Mouse (Mus musculus): ENCODE results near the gene Gm813. TPM values are rescaled to one million over a fixed set of nuclear protein-coding genes. Genes with fewer than 3 reads are reported as not detected.

The Gm813 gene
- polyA plus RNA-seq, 1 experiment from 2014 or later = not detected

DNA sequence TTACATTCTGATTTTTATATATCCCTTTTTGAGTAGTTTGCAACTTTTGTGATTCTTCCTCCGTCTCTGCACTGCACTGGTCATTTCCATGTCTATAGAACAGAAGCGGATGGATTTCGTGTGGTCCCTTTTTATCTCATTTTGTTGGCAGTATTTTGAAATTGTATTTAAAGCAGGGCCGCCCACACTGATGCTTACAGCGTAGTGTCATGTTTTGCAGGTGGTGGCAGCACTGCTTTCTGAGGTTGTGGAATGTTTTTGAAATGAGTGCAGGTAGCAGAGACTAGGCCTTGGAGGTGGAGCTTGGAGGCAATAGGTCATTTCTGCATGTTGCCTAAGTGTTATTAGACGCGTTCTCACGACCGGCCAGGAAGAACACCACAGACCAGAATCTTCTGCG, 33.2 kb upstream of the Gm813 start:
- 89% methylated on average over 10 of the region's 10 CpGs for WGBS (ENCODE audit: insufficient replicate concordance)
- no peak overlapping the region for H3K4me3 ChIP-seq (ENCODE audit: low read depth, low read length)
- H3K27ac ChIP-seq (ENCODE audit: low read length) = no peak overlapping the region
- H3K9me3 ChIP-seq (replicated peaks; ENCODE audit: control insufficient read depth, low read length) = no peaks in the 10 kb centered on the region
- no peaks in the 10 kb centered on the region for H3K4me1 ChIP-seq (ENCODE audit: control insufficient read depth, low read depth, low read length)
- no peak overlapping the region for H3K9ac ChIP-seq (ENCODE audit: low read depth, low read length)
- no peaks in the 10 kb centered on the region for H3K36me3 ChIP-seq (ENCODE audit: control insufficient read depth, insufficient read depth)
- H3K27me3 ChIP-seq (ENCODE audit: control insufficient read depth, insufficient read depth, low read depth, low read length) = no peaks in the 10 kb centered on the region
- ATAC-seq (ENCODE audit: low read depth) = no peak
- H3K4me2 ChIP-seq (ENCODE audit: low read depth, low read length) = no peak overlapping the region

DNA sequence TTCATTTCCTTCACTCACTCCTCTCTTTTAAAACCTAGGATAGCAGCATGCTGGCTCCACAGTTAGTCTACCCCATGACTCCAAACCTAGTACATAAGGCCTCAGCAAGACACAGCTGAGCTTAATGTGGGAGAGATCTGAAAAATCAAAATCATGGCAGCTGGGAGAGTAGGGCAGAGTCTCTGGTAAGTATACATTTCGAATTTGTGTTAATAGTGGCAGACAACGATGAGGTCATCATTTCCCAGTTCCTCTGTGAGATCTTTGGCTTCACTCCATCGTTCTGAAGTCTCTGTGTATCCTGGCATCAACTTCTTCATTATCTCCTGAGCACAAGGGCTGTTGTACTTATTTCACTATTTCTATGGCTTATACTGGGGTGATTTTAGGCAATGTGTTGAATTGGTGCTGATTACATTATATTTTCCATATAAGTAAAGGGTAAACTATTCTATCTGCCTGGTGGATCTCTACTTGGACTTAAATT, 22.0 kb upstream of the Gm813 start, which contains the start of gene E330017A01Rik:
Gene E330017A01Rik, minus strand, starts transcription at position 51 of the 487 bp plus-strand sequence.
- Histone ChIP-seq H3K27me3 (ENCODE audit: control insufficient read depth, insufficient read depth, low read depth, low read length) (no peaks in the 10 kb centered on the region), H3K9ac (ENCODE audit: low read depth, low read length) (no peak within 1 kb of the TSS), H3K4me2 (ENCODE audit: low read depth, low read length) (no peak within 1 kb of the TSS), H3K27ac (ENCODE audit: low read length) (no peak within 1 kb of the TSS), H3K4me3 (ENCODE audit: low read depth, low read length) (no peak within 1 kb of the TSS), H3K4me1 (ENCODE audit: control insufficient read depth, low read depth, low read length) (peaks cover 11% of the 10 kb centered on the region), H3K9me3 (replicated peaks; ENCODE audit: control insufficient read depth, low read length) (no peaks in the 10 kb centered on the region), H3K36me3 (ENCODE audit: control insufficient read depth, insufficient read depth) (no peaks in the 10 kb centered on the region)
- ATAC-seq (ENCODE audit: low read depth) = no peak
- WGBS (ENCODE audit: insufficient replicate concordance) = 71% methylated on average over 3 of the region's 3 CpGs

DNA sequence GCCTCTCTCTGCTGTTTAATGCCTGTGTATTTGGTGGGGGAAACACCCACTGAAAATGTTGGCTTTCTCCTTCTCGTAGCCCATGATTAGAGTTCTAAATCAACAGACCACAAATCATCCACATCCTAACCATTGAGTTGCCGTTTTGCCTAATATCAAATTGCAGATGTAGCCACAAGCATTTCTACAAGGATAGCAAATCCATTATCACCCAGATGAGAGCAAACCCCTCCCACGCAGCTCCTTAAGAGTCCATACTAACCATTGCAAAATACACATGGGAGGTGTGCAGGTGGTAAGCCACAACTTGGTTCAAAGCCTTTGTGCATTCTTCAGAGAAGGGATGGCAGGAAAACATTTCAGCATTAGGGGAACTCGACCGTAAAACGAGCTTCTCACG, 21.2 kb upstream of the Gm813 start:
- no peaks in the 10 kb centered on the region for H3K9me3 ChIP-seq (replicated peaks; ENCODE audit: control insufficient read depth, low read length)
- peaks cover 11% of the 10 kb centered on the region for H3K4me1 ChIP-seq (ENCODE audit: control insufficient read depth, low read depth, low read length)
- 65% methylated on average over 7 of the region's 7 CpGs for WGBS (ENCODE audit: insufficient replicate concordance)
- H3K36me3 ChIP-seq (ENCODE audit: control insufficient read depth, insufficient read depth) = no peaks in the 10 kb centered on the region
- H3K27me3 ChIP-seq (ENCODE audit: control insufficient read depth, insufficient read depth, low read depth, low read length) = no peaks in the 10 kb centered on the region
- H3K4me3 ChIP-seq (ENCODE audit: low read depth, low read length) = no peak overlapping the region
- H3K4me2 ChIP-seq (ENCODE audit: low read depth, low read length) = no peak overlapping the region
- no peak overlapping the region for H3K9ac ChIP-seq (ENCODE audit: low read depth, low read length)
- H3K27ac ChIP-seq (ENCODE audit: low read length) = no peak overlapping the region
- no peak for ATAC-seq (ENCODE audit: low read depth)

DNA sequence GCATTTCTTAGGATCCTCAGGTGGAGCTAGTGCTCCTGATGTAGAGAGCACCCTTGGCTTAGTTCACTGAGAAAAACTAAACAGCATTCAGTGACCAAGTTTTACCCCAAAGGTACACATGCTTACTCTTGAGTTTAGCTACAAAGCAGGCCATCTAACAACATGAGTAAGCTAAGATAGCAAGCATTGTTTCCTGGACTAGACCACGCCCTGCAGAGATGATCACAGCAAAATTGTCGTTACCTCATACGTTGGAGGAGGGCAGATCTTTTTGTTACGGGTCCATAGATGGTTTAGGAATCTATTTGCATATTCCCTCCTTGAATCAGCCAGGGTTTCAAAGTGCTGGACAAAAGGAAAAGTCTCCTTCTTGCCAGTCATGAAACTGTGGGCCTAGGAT, 20.7 kb upstream of the Gm813 start:
- H3K9ac ChIP-seq (ENCODE audit: low read depth, low read length) = no peak overlapping the region
- H3K4me1 ChIP-seq (ENCODE audit: control insufficient read depth, low read depth, low read length) = peaks cover 11% of the 10 kb centered on the region
- H3K4me3 ChIP-seq (ENCODE audit: low read depth, low read length) = no peak overlapping the region
- H3K36me3 ChIP-seq (ENCODE audit: control insufficient read depth, insufficient read depth) = no peaks in the 10 kb centered on the region
- no peak overlapping the region for H3K27ac ChIP-seq (ENCODE audit: low read length)
- no peaks in the 10 kb centered on the region for H3K9me3 ChIP-seq (replicated peaks; ENCODE audit: control insufficient read depth, low read length)
- no peaks in the 10 kb centered on the region for H3K27me3 ChIP-seq (ENCODE audit: control insufficient read depth, insufficient read depth, low read depth, low read length)
- no peak overlapping the region for H3K4me2 ChIP-seq (ENCODE audit: low read depth, low read length)
- peak; percentile 72 for ATAC-seq (ENCODE audit: low read depth)
- WGBS (ENCODE audit: insufficient replicate concordance) = 25% methylated on average over 4 of the region's 4 CpGs

DNA sequence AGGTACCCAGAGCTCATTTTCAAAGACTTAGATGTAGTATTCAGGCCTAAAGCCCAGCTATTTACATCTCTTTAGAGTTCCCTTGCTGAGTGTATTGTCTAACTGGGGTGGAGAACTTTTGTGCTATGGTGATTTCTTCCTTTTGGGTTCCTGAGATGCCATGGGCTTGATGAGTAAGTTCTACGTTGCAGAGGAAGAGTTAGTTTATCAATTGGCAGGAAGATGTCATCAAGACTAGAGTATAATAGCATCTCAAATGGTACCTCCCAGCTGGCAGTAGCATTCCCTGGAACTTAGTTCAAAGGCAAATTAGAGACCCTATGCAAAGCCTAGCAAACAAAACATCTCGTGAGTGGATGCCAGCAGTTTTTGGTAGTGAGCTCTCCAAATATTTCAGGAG, 19.1 kb upstream of the Gm813 start:
- no peak overlapping the region for H3K9ac ChIP-seq (ENCODE audit: low read depth, low read length)
- H3K27ac ChIP-seq (ENCODE audit: low read length) = no peak overlapping the region
- no peaks in the 10 kb centered on the region for H3K36me3 ChIP-seq (ENCODE audit: control insufficient read depth, insufficient read depth)
- no peak overlapping the region for H3K4me2 ChIP-seq (ENCODE audit: low read depth, low read length)
- H3K9me3 ChIP-seq (replicated peaks; ENCODE audit: control insufficient read depth, low read length) = no peaks in the 10 kb centered on the region
- ATAC-seq (ENCODE audit: low read depth) = no peak
- peaks cover 11% of the 10 kb centered on the region for H3K4me1 ChIP-seq (ENCODE audit: control insufficient read depth, low read depth, low read length)
- no peaks in the 10 kb centered on the region for H3K27me3 ChIP-seq (ENCODE audit: control insufficient read depth, insufficient read depth, low read depth, low read length)
- H3K4me3 ChIP-seq (ENCODE audit: low read depth, low read length) = no peak overlapping the region
- WGBS (ENCODE audit: insufficient replicate concordance) = 69% methylated on average over 2 of the region's 2 CpGs

DNA sequence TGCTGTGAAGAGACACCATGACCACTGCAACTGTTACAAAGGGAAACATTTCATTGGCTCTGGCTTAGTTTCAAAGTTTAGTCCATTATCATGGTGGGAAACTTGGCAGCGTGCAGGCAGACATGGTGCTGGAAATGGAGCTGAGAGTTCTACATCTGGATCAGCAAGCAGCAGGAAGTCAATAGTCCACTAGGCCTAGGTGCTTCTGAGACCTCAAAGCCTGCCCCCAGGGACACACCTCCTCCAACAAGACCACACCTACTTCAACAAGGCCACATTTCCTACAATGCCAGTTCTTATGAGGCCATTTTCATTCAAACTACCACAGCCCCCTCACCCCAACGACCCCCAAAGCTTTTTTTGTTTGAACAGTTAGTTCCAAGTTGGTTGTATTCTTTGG, 13.0 kb upstream of the Gm813 start:
- Histone ChIP-seq H3K9ac (ENCODE audit: low read depth, low read length) (no peak overlapping the region; the same call in 1 of the 2 replicates), H3K9me3 (replicated peaks; ENCODE audit: control insufficient read depth, low read length) (no peaks in the 10 kb centered on the region), H3K4me2 (ENCODE audit: low read depth, low read length) (no peak overlapping the region), H3K4me3 (ENCODE audit: low read depth, low read length) (no peak overlapping the region), H3K27me3 (ENCODE audit: control insufficient read depth, insufficient read depth, low read depth, low read length) (no peaks in the 10 kb centered on the region), H3K36me3 (ENCODE audit: control insufficient read depth, insufficient read depth) (no peaks in the 10 kb centered on the region), H3K27ac (ENCODE audit: low read length) (peak overlapping the region; percentile 36), H3K4me1 (ENCODE audit: control insufficient read depth, low read depth, low read length) (peaks cover 34% of the 10 kb centered on the region)
- WGBS (ENCODE audit: insufficient replicate concordance) = 60% methylated on average over 2 of the region's 2 CpGs
- ATAC-seq (ENCODE audit: low read depth) = peak; percentile 40; the same call in 1 of the 2 replicates

DNA sequence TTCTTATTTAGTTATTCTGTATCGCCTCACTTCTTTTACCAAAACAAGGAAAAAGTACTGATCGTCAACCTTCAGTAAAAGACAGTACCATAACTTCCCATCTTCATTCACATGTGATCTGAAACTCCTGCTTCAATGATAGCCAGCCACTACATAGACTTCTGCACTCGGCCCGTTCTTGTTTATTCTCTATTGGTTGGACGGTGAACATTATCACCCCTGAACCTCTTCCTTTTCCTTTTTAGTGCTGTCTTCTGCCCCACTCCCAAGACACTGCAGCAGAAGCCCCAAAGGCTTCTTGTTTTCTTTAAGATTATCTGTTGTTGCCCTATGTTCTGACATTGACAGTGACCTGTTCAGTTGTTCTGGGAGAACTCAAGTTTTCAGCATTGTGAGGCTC, 12.2 kb upstream of the Gm813 start:
- Histone ChIP-seq H3K4me3 (ENCODE audit: low read depth, low read length) (no peak overlapping the region), H3K4me1 (ENCODE audit: control insufficient read depth, low read depth, low read length) (peaks cover 34% of the 10 kb centered on the region), H3K4me2 (ENCODE audit: low read depth, low read length) (no peak overlapping the region), H3K27ac (ENCODE audit: low read length) (peak overlapping the region; percentile 51), H3K9me3 (replicated peaks; ENCODE audit: control insufficient read depth, low read length) (no peaks in the 10 kb centered on the region), H3K9ac (ENCODE audit: low read depth, low read length) (no peak overlapping the region), H3K36me3 (ENCODE audit: control insufficient read depth, insufficient read depth) (no peaks in the 10 kb centered on the region), H3K27me3 (ENCODE audit: control insufficient read depth, insufficient read depth, low read depth, low read length) (no peaks in the 10 kb centered on the region)
- ATAC-seq (ENCODE audit: low read depth) = no peak
- WGBS (ENCODE audit: insufficient replicate concordance) = 48% methylated on average over 5 of the region's 5 CpGs

DNA sequence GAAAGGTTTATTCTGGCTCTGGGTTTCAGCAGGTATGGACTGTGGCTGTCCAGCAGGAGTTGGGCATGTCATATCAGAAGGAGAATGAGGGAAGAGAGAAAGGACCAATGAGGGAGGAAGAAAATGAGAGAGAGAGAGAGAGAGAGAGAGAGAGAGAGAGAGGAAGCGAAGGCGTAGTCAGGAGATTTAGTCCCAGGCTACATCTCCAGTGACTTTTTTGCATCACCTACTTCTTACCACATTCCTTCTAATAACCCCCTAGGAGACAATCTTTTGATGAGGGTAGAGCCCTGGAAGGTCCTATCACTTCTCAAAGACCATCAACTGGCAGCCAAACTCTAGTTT, 11.5 kb upstream of the Gm813 start:
- peak overlapping the region; percentile 67; the same call in 1 of the 2 replicates for H3K27ac ChIP-seq (ENCODE audit: low read length)
- no peaks in the 10 kb centered on the region for H3K9me3 ChIP-seq (replicated peaks; ENCODE audit: control insufficient read depth, low read length)
- H3K9ac ChIP-seq (ENCODE audit: low read depth, low read length) = peak overlapping the region; percentile 16; the same call in 1 of the 2 replicates
- no peaks in the 10 kb centered on the region for H3K36me3 ChIP-seq (ENCODE audit: control insufficient read depth, insufficient read depth)
- H3K4me2 ChIP-seq (ENCODE audit: low read depth, low read length) = no peak overlapping the region
- H3K4me1 ChIP-seq (ENCODE audit: control insufficient read depth, low read depth, low read length) = peaks cover 34% of the 10 kb centered on the region
- H3K4me3 ChIP-seq (ENCODE audit: low read depth, low read length) = no peak overlapping the region
- no peak for ATAC-seq (ENCODE audit: low read depth)
- H3K27me3 ChIP-seq (ENCODE audit: control insufficient read depth, insufficient read depth, low read depth, low read length) = no peaks in the 10 kb centered on the region
- 89% methylated on average over 2 of the region's 2 CpGs for WGBS (ENCODE audit: insufficient replicate concordance)

DNA sequence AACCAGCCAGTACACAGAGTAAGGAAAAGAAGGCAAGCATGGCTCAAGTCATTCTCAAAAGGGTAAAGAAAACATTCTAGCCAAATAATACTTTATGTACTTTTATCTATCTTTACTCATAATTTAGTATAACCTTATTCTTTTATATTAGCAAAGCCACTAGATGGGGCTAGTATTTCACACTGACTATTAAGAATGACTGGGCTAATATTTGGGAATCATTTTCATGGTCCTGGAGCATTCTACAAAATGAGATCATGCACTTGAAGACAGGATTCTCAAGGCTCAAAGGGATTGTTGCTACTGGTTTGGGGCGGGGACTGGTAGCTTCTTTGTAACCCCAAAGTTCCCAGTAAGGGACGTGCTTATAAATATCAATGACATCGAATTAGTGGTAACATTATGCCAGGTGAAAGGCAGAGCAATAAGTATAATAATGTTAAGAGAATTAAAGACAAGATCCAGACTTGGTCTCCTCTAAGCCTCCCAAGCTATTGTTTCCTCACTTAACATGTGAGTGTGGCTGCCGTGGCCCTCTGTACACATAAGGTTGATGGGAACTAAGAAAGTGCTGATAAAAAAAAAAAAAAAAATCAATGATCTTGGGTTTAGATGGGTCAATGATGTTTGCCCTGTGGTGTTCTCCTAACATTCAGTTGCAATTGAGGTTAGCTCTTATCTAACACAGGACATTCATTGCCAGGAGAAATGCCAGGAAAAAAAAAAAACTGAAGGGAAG, 11.0 kb upstream of the Gm813 start:
- Histone ChIP-seq H3K9ac (ENCODE audit: low read depth, low read length) (peak overlapping the region; percentile 11; the same call in 1 of the 2 replicates), H3K4me3 (ENCODE audit: low read depth, low read length) (no peak overlapping the region), H3K9me3 (replicated peaks; ENCODE audit: control insufficient read depth, low read length) (no peaks in the 10 kb centered on the region), H3K27ac (ENCODE audit: low read length) (peak overlapping the region; percentile 67), H3K4me1 (ENCODE audit: control insufficient read depth, low read depth, low read length) (peaks cover 34% of the 10 kb centered on the region), H3K36me3 (ENCODE audit: control insufficient read depth, insufficient read depth) (no peaks in the 10 kb centered on the region), H3K4me2 (ENCODE audit: low read depth, low read length) (no peak overlapping the region), H3K27me3 (ENCODE audit: control insufficient read depth, insufficient read depth, low read depth, low read length) (no peaks in the 10 kb centered on the region)
- WGBS (ENCODE audit: insufficient replicate concordance) = 58% methylated on average over 4 of the region's 4 CpGs
- peak; percentile 55 for ATAC-seq (ENCODE audit: low read depth)
